Mouse (Mus musculus) kidney, embryonic 14.5 days (tissue): Measurements from ENCODE around the gene Ifi206. TPM values are rescaled to one million over a fixed set of nuclear protein-coding genes. Genes with fewer than 3 reads are reported as not detected.

Source experiments
- ATAC-seq: fragments of 200-750 bp; cut with Nextera tagmentation; 2 replicates; pipeline ENCODE4 v1.8.0; 2017; ENCODE audit warnings: moderate number of reproducible peaks, mild to moderate bottlenecking, moderate TSS enrichment, moderate library complexity; ENCODE audit not compliant: low FRiP score, low TSS enrichment
- H3K27ac ChIP-seq: fragments of 300-500 bp; sonication (generic); 2 replicates; pipeline ENCODE4 v1.5.1; 2014; ENCODE audit warnings: low read depth, mild to moderate bottlenecking, low read length, moderate library complexity, mixed read lengths
- H3K27me3 ChIP-seq: fragments of 300-500 bp; sonication (generic); 2 replicates; pipeline ENCODE4 v1.6.1; 2014; ENCODE audit warnings: mild to moderate bottlenecking, low read length; ENCODE audit not compliant: control insufficient read depth, insufficient read depth
- H3K36me3 ChIP-seq: fragments of 300-500 bp; sonication (generic); 2 replicates; pipeline ENCODE4 v1.6.1; 2014; ENCODE audit warnings: low read length, mixed read lengths; ENCODE audit not compliant: control insufficient read depth, insufficient read depth
- H3K4me1 ChIP-seq: fragments of 300-500 bp; sonication (generic); 2 replicates; pipeline ENCODE4 v1.6.1; 2014; ENCODE audit warnings: low read length, mixed read lengths; ENCODE audit not compliant: control insufficient read depth, insufficient read depth
- H3K4me2 ChIP-seq: fragments of 300-500 bp; sonication (generic); replicated peaks from 2 replicates; pipeline ENCODE4 v1.6.1; 2014; ENCODE audit warnings: low read depth, mild to moderate bottlenecking, low read length
- H3K4me3 ChIP-seq: fragments of 300-500 bp; sonication (generic); 2 replicates; pipeline ENCODE4 v1.5.1; 2014; ENCODE audit warnings: mild to moderate bottlenecking, low read length
- H3K9ac ChIP-seq: fragments of 300-500 bp; sonication (generic); 2 replicates; pipeline ENCODE4 v1.6.1; 2014; ENCODE audit warnings: low read depth, mild to moderate bottlenecking, low read length, moderate library complexity
- H3K9me3 ChIP-seq: fragments of 300-500 bp; sonication (generic); 2 replicates; pipeline ENCODE4 v1.6.1; 2016; ENCODE audit warnings: low read length; ENCODE audit not compliant: control insufficient read depth
- WGBS: fragments of 180-500 bp; shearing (Covaris S2); extraction: QIAGEN DNeasy Blood & Tissue Kit; methylation state at CpG from one replicate; pipeline ENCODE4 v1.1.7; 2014; 5-methylcytosine and 5-hydroxymethylcytosine counted together
- polyA plus RNA-seq: library from polyadenylated mRNA; unstranded; fragments of >200 nt; fragmentation: Nextera tagmentation; extraction: Ambion mirVana; gene quantifications from 2 replicates; pipeline ENCODE4 v1.2.1, GENCODE M21; 2014

The Ifi206 gene
- polyA plus RNA-seq, 1 experiment from 2014 or later: 0.09 TPM

DNA sequence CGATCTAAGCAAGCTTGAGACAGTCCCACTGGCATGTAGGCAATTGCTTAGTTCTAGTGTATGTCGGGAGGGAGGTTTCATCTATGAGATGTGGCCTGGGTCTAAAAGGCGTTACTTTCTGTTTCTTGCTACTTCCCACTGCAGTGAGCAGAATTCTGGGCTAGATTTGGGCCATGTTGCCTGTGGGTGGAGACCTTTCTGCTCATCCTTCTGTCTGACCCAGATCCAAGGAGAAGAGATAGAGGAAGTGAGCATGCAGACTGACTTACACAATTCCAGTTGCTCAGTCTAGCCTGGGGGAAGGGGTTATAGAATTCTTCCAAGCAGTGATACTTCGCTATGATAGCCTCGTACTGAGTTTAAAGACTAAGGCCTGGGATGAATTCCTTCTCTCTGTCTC, 39.2 kb downstream of the Ifi206 start:
- no peak for ATAC-seq
- no peaks in the 10 kb centered on the region for H3K27me3 ChIP-seq
- 86% methylated on average over 5 of the region's 5 CpGs for WGBS
- H3K4me1 ChIP-seq: no peaks in the 10 kb centered on the region
- H3K27ac ChIP-seq: no peak overlapping the region
- no peak overlapping the region for H3K9ac ChIP-seq
- H3K9me3 ChIP-seq: no peaks in the 10 kb centered on the region
- H3K4me3 ChIP-seq: no peak overlapping the region
- no peaks in the 10 kb centered on the region for H3K36me3 ChIP-seq
- H3K4me2 ChIP-seq: no peak overlapping the region

- Histone ChIP-seq H3K27ac (no peak overlapping the region), H3K9me3 (no peaks in the 10 kb centered on the region), H3K9ac (no peak overlapping the region), H3K27me3 (no peaks in the 10 kb centered on the region), H3K4me2 (no peak overlapping the region), H3K4me3 (no peak overlapping the region), H3K4me1 (no peaks in the 10 kb centered on the region), H3K36me3 (no peaks in the 10 kb centered on the region)
- ATAC-seq: no peak
- 82% methylated on average over 4 of the region's 4 CpGs for WGBS
Measured at GRCm38 (mm10) chr1:173450621-173451020, 40.2 kb downstream of the Ifi206 start.

GRCm38 (mm10) chr1:173447067-173447466, 43.8 kb downstream of the Ifi206 start:
- no peaks in the 10 kb centered on the region for H3K36me3 ChIP-seq
- no peak overlapping the region for H3K27ac ChIP-seq
- no peak overlapping the region for H3K4me3 ChIP-seq
- no peaks in the 10 kb centered on the region for H3K4me1 ChIP-seq
- ATAC-seq: no peak
- H3K9ac ChIP-seq: no peak overlapping the region
- no peaks in the 10 kb centered on the region for H3K27me3 ChIP-seq
- H3K9me3 ChIP-seq: no peaks in the 10 kb centered on the region
- 76% methylated on average over 4 of the region's 4 CpGs for WGBS
- no peak overlapping the region for H3K4me2 ChIP-seq

- ATAC-seq: no peak
- H3K9me3 ChIP-seq: no peaks in the 10 kb centered on the region
- no peak overlapping the region for H3K4me2 ChIP-seq
- H3K9ac ChIP-seq: no peak overlapping the region
- no peak overlapping the region for H3K4me3 ChIP-seq
- no peaks in the 10 kb centered on the region for H3K36me3 ChIP-seq
- no peaks in the 10 kb centered on the region for H3K27me3 ChIP-seq
- H3K27ac ChIP-seq: no peak overlapping the region
- WGBS: 67% methylated on average over 1 of the region's 1 CpGs
- H3K4me1 ChIP-seq: no peaks in the 10 kb centered on the region
Measured at GRCm38 (mm10) chr1:173443061-173443460, 47.8 kb downstream of the Ifi206 start.

DNA sequence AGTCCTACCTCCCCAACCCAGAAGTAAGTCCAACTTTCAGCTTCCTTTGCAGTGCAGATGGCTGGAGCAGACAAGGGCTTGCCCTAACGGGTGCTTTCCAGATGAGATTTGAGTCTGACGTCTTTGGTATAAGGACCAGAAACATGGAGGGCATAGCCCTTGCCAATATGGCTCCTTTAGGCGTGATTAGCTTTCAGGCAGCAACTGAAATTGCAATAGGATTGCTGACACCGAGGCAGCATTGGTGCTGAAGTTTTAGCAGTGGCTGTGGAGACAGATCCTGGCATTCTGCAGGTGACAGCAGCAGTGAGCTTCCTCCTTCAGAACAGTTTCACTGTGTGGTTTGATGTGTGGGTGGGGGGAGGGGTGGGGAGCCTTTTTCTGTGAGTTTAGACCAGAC, 49.6 kb downstream of the Ifi206 start:
- H3K4me1 ChIP-seq: no peaks in the 10 kb centered on the region
- no peak overlapping the region for H3K9ac ChIP-seq
- no peak overlapping the region for H3K27ac ChIP-seq
- no peak for ATAC-seq
- H3K4me3 ChIP-seq: no peak overlapping the region
- H3K36me3 ChIP-seq: no peaks in the 10 kb centered on the region
- H3K9me3 ChIP-seq: no peaks in the 10 kb centered on the region
- no peaks in the 10 kb centered on the region for H3K27me3 ChIP-seq
- no peak overlapping the region for H3K4me2 ChIP-seq
- WGBS: 78% methylated on average over 4 of the region's 4 CpGs

DNA sequence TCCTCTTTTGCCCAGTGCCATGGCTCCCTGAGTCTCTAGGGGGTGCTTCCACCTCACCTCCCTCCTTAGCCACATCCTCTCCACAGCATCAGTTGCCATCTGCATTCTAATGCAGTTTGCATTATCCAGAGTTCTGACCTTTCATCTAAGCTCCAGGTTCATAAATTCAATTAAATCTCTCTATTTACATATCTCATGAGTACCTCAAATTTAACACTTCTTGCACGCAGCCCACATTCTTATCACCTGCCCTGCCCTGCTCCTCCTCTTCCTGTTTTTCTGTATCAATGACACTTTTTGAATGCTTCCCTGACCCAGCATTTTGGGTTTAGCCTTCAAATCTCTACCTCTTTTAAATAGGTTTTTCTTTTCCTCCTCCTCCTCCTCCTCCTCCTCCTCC, 50.2 kb downstream of the Ifi206 start:
- WGBS: 64% methylated on average over 1 of the region's 1 CpGs
- H3K4me2 ChIP-seq: no peak overlapping the region
- no peaks in the 10 kb centered on the region for H3K36me3 ChIP-seq
- ATAC-seq: no peak
- H3K4me3 ChIP-seq: no peak overlapping the region
- no peak overlapping the region for H3K27ac ChIP-seq
- H3K9ac ChIP-seq: no peak overlapping the region
- no peaks in the 10 kb centered on the region for H3K4me1 ChIP-seq
- no peaks in the 10 kb centered on the region for H3K9me3 ChIP-seq
- no peaks in the 10 kb centered on the region for H3K27me3 ChIP-seq

GRCm38 (mm10) chr1:173437161-173437953, 53.5 kb downstream of the Ifi206 start:
- 75% methylated on average over 6 of the region's 6 CpGs for WGBS
- Histone ChIP-seq H3K27me3 (no peaks in the 10 kb centered on the region), H3K36me3 (no peaks in the 10 kb centered on the region), H3K9me3 (no peaks in the 10 kb centered on the region), H3K27ac (no peak overlapping the region), H3K4me2 (no peak overlapping the region), H3K4me1 (no peaks in the 10 kb centered on the region), H3K4me3 (no peak overlapping the region), H3K9ac (no peak overlapping the region)
- ATAC-seq: no peak

- H3K9me3 ChIP-seq: no peaks in the 10 kb centered on the region
- no peak overlapping the region for H3K9ac ChIP-seq
- H3K36me3 ChIP-seq: no peaks in the 10 kb centered on the region
- no peak overlapping the region for H3K27ac ChIP-seq
- 71% methylated on average over 2 of the region's 2 CpGs for WGBS
- ATAC-seq: no peak
- H3K4me3 ChIP-seq: no peak overlapping the region
- no peak overlapping the region for H3K4me2 ChIP-seq
- H3K4me1 ChIP-seq: no peaks in the 10 kb centered on the region
- no peaks in the 10 kb centered on the region for H3K27me3 ChIP-seq
Measured at GRCm38 (mm10) chr1:173432411-173432810, 58.4 kb downstream of the Ifi206 start.

GRCm38 (mm10) chr1:173429995-173430699, 60.7 kb downstream of the Ifi206 start:
- Histone ChIP-seq H3K4me3 (no peak overlapping the region), H3K4me2 (no peak overlapping the region), H3K9ac (no peak overlapping the region), H3K4me1 (no peaks in the 10 kb centered on the region), H3K9me3 (no peaks in the 10 kb centered on the region), H3K27me3 (no peaks in the 10 kb centered on the region), H3K36me3 (no peaks in the 10 kb centered on the region), H3K27ac (no peak overlapping the region)
- no peak for ATAC-seq
- WGBS: 86% methylated on average over 5 of the region's 5 CpGs
